Mouse (Mus musculus) cerebellum, adult 8-10 months (tissue): ENCODE measurements around the gene Fes.
"Not testable (repeated sequence)": the region's sequence is repeated elsewhere in the genome, so short reads cannot be mapped to it uniquely, and the experiment has no call there.

Source experiments
- DNase-seq: peaks from one replicate; pipeline ENCODE4 v3.0.0; 2022

Fes gene

DNA sequence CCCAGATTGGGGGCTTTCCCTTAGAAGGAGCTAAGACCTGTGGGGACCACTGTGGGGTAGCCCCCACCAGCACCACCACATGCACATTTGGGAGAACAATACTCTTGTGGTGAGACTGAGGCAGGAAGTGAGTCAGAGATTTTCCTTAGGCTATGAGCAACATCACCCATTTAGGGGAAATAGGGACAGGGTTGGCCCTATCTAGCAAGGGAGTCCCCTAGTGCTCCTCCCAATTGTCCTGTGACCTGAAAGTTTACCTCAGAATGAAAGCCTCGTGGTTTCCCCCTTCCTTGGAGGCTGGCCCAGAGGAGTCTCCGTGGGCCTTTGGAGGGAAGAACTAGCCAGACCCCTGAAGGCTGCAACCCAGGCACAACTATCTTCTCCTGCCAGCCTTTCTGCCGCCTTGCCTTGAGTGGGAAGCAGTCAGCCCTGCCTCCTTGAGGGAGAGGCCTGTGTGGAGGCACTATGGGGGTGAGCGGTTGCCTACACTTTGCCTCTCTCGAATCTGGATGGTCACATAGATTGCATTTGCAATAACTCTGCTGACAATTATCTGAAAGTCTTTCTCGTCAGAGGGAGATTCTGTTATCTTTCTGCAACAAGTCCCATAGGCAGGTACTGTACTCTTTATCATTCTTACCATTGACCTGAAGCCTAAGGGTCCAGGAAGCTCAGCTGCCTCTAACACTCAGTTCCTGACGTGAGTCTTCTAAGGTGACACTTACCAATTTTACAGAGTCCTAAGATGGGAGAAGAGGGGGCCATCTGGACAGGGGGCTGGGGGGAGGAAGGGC is 16.6 kb upstream of the Fes start:
- no peak for DNase-seq

DNA sequence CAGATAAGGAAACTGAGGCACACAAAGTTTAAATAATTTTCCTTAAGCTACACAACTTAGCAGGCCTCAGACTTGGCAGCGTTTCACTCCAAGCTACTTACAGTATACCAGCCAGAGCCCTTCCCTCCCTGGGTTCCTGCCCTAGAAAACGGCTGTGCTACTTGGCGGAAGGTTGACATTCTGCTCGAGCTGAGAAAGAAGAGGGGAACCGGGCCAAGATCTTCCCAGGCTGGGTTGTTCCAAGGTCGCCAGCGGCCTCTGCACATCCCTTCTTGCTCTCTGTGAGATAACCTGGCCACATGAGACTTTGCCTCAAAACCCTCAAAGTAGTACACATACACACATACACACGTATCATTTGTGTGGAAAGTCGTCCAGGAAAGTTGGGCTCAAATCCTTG is 15.8 kb upstream of the Fes start:
- DNase-seq: peak; percentile 70

GRCm38 (mm10) chr7:80402651-80403321 is 15.0 kb upstream of the Fes start:
- DNase-seq: peak; percentile 63

DNA sequence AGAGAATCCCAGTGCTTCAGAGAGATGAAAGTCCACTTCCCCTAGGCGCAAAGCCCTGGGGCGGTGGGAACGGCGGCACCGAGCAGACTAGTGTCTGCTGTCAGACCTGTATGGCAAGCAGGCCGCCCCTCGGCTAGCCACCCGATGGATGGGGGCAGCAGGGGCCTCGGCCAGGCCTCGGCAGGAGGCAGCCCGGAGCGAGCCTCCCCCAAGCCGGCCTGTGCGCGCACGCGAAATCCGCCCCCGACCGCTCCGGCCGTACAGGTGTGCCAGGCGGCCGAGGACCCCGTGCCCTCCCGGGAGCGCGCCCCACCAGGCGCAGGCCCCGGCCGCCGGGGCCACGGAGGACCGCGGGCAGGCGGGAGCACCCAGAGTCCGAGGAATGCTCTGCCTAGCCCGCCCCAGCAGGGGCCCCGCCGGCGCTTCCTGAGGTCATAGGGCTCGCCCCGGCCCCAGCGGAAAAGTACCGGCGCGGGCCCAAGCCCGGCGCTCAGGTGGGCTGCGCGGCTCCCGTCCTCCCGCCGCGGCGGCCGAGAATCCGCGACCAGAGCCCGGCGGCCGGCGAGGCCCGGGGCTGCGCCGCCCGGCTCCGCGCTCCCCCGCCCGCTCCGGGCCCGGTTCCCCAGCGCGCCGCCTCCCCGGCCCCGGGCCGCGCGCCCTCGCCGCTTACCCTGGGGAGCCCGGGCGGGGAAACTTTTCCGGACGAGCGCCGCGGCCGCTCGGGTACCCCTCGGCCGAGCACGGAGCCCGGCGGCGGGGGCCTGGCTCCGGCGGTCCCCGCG is 14.3 kb upstream of the Fes start:
- DNase-seq: peak; percentile 57

DNA sequence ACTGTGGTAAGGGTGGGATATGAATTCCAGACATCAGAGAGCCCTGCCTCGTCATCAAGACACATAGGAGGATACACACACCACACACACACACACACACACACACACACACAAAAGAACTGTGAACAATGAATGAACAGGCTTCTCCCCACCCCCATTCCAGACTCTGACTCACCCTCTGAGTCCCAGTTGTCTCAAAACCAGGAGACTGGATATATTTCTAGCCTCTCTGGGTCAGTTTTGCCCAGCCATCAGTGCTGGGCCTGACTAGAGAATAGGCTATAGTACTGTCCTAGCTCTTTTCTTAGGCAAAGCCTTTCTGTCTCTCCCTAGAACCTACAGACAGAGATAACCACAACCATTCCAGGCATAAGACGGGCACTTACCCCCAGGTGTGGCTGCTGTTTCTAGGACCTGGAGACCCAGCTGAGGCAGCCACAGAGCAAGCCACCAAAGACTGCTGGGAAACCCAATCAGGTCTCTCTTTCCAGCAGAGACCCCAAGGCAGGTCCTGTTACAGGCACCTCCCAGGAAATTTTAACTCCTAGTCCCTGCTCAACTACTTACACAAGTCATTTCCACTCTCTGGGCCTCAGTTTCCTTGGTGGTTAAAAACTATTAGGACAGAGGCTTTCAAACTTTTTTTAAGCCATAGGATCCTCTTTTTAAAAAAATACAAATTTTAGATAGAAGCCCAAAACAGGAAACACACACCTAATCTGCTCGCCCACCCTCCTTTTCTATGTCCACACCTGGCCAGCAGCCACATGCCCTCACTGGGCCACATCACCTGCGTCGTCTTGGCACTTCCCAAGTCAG is 13.5 kb upstream of the Fes start:
- no peak for DNase-seq

GRCm38 (mm10) chr7:80400571-80400970 is 12.8 kb upstream of the Fes start:
- no peak for DNase-seq

GRCm38 (mm10) chr7:80400099-80400498 is 12.4 kb upstream of the Fes start:
- DNase-seq: peak; percentile 73

DNA sequence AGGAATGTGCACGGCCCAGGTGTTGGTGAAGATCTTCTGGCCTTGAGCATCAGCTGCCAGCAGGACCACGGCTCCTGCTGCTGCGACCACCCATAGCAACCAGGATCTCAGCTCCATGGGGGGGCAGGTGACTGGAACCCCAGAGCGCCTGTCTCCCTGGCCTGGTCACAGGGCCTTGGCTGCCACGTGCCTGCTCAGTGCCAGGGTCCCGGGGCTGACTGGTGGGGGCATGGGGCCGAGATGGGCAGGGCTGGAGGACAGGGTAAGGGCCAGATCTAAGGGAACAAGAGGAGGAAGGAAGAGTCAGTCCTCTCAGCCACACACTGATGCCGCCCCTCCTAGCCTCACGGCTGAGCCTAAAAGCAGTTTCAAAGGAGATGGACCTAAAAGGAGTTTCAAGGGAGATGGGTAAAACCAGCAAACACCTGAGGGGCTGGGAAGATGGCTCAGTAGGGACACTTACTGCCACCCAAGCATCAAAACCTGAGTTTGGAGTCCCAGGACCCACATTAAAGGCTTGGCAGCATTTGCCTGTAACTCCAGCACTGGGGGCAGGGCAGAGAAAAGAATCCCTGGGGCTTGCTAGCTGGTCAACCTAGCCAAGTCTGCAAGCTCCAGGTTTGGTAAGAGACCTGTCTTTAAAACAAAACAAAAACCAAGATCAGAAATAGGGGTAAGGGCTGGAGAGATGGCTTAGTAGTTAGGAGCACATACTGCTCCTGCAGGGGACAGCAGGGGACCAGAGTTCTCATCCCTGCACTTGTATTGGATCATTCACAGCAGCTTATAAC is 11.1 kb upstream of the Fes start:
- no peak for DNase-seq

- DNase-seq: no peak
Observed at GRCm38 (mm10) chr7:80397986-80398385, 10.2 kb upstream of the Fes start.

DNA sequence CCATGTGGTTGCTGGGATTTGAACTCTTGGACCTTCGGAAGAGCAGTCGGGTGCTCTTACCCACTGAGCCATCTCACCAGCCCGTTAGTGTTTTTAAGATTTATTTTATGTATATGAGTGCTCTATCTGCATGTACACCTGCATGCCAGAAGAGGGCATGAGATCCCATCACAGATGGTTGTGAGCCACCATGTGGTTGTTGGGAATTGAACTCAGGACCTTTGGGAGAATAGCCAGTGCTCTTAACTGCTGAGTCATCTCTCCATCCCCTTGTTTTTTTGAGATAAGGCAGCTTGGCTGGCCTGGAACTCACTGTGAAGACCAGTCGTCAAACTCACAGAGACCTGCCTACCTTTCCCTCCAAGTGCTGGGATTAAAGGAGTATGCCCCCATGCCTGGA is 8.7 kb upstream of the Fes start:
- not testable (repeated sequence) for DNase-seq

- no peak for DNase-seq
Observed at GRCm38 (mm10) chr7:80394600-80394999, 6.9 kb upstream of the Fes start.

DNA sequence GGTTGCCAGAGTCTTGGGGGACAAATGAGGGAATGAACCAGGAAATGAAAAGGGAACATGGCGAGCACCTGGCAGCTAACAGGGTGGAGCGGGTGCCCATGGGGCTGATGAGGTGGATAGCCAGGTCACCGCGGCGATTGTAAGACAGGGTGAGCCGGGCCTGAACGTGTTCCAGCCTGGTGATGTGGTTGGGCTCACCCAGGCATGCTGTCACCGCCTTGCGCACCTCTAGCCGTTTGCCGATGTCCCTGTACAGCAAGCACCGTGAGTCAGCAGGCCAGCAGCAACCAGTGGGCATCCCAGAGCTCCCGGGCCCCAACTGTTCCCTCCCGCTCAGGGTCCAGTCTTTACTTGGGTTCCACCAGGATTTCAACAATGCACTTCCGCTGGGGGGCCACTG is 4.4 kb upstream of the Fes start:
- DNase-seq: no peak

DNA sequence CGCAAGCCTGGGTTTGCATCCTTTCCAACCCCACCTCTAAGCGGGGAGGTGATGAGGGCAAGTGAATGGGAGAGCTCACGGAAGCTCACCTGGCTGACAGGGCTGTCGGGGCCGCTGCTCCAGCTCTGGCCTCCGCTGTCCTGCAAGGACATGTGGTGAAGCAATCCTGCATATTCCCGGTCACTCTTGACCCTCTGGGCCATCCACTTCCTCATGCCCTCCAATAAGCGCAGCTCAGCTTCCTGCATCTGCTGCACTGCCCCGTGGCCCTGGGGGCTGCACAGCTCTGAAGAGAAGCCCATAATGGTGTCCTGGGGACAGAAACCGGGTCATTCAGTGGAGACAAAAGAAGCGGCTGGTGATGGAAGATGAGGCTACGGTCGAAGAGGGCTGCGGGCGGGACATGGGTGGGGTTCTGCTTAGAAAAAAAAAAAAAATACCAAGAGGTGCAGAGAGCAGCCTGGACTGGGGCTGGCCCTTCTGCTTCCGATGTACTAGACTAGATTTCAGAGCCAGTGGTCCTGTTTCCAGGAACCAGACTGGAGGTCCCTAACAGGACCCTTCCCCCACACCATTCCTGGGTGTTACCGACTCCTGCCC is 613 bp downstream of the Fes start:
- no peak for DNase-seq

GRCm38 (mm10) chr7:80386235-80386930 is 1.4 kb downstream of the Fes start:
- peak; percentile 88 for DNase-seq

DNA sequence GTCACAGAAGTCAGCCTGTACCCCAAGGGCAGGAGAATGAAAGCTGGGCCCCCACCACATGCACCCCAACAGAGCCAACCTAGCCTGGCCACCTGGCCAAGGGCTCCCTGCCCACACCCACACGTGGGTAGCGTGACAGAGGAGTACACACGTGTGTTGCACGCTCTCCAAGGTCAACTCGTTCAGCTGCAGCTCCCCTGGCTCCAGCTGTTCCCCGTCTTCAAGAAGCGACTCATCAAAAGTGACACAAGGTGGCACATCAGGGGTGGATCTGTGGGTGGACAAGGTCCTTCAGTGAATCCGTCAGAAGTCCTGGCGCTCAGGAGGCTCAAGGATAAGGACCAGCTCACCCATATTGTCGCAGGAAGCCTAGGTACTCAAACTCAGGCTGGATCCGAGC is 4.8 kb downstream of the Fes start:
- no peak for DNase-seq

GRCm38 (mm10) chr7:80379531-80379930 is 8.2 kb downstream of the Fes start:
- DNase-seq: no peak

GRCm38 (mm10) chr7:80377471-80377870 is 10.3 kb downstream of the Fes start:
- DNase-seq: peak; percentile 87

DNA sequence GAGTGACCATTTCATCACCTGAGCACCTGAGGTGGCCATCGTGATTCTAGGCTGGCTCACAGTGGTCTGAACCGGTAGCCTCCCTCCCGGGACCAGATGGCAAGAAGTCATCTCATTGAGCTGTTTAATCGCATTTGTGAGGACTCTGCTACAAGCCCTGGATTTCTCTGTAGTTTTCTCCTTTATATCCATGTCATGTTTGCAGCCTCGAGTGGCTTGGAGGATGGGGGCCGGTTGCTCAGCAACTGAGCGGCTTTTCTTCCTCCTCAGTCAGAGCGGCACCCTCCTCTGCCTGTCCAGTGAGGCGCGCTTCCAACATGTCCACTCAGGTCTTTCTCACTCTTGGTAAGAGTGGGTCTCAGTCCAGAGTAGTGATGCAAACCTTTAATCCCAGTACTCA is 11.6 kb downstream of the Fes start:
- no peak for DNase-seq

DNA sequence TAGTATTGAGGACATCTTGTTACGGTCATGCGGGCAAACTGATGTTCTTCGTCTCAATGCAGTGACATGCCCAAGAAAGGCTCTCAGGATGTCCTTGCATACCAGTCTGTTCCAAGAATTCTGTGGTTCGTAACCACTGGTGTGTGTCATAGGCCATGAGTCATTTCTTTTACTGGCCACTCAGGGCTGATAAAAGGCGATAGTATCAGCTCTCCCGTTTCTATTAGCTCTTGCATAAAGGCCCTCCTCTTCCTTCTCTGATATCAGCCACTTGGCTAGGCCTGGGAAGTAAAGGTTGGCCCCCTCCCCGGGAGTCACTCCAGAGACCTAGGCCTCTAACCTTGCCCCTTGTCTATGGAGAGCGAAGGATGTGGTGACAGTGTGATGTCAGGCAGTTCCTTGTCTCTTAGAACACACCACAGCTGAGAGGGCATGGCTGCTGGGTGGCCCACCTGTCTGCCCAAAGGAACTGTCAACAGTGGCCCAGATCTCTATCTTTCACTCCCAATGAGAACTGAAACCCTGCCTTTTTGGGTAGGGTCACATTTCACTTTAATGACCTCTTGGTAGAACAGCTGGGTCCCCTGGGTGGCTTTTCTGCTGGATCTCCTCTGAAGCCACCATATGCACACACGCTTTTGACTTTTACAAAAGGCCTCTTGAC is 12.2 kb downstream of the Fes start:
- no peak for DNase-seq

GRCm38 (mm10) chr7:80374733-80375132 is 13.0 kb downstream of the Fes start:
- no peak for DNase-seq
